Mouse (Mus musculus): Measurements from ENCODE around the gene Phgr1. TPM values are rescaled to one million over a fixed set of nuclear protein-coding genes. Genes with fewer than 3 reads are reported as not detected.
A peak's percentile ranks its signal among the peaks of the same experiment; 100 is the strongest.

Phgr1 gene
- polyA plus RNA-seq, 1 experiment from 2014 or later = not detected

DNA sequence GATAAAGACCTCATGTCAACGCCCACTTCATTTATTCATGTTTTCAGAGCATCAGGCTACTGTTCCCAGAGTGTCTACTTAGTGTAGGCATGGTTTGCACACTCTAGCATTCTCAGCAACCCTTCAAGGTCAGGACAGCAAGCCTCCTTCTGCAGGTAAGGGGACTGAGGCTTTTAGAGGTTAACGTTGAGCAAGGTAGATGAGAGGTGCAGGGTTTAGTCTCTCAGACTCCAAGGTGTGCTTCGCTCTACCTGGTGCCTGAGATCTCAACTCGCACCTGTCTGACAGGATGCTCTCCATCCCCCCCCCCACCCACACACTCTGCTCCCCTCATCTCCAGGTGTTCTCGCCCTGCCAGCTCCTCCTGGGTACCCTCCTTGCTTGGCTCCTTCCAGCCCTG is 18.4 kb upstream of the Phgr1 start:
- H3K27ac ChIP-seq = no peak overlapping the region
- no peak overlapping the region for H3K9ac ChIP-seq
- H3K4me2 ChIP-seq (replicated peaks) = no peak overlapping the region
- H3K36me3 ChIP-seq = no peaks in the 10 kb centered on the region
- no peak for ATAC-seq (ENCODE audit: low FRiP score)
- H3K4me3 ChIP-seq = no peak overlapping the region
- no peaks in the 10 kb centered on the region for H3K9me3 ChIP-seq (replicated peaks)
- 0 out of 2 replicates have a peak, but pooled peaks cover 5% of the 10 kb centered on the region for H3K27me3 ChIP-seq
- H3K4me1 ChIP-seq = peaks cover 22% of the 10 kb centered on the region
- 88% methylated on average over 5 of the region's 5 CpGs for WGBS

DNA sequence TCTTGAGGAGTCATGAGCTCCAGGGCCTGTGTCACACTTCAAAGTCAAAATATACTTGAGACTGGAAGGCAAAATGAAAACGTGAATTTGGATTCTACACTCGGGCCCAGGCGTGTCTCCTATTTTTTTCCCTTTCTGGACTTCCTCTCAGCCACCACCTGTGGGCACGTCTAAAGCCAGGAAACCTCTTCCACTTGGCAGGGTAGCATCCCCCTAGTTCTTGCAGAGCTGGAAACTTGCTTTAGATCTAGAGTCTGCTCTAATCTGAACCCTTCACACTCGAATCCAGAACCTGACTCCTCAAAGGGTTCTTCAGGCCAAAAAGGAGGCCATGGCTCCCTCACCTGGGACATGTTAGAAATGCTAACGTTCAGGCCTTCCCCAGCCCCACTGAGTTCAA is 17.2 kb upstream of the Phgr1 start:
- WGBS = 85% methylated on average over 6 of the region's 6 CpGs
- Histone ChIP-seq H3K27ac (no peak overlapping the region), H3K4me3 (no peak overlapping the region), H3K27me3 (0 out of 2 replicates have a peak, but pooled peaks cover 5% of the 10 kb centered on the region), H3K36me3 (no peaks in the 10 kb centered on the region), H3K4me2 (replicated peaks) (no peak overlapping the region), H3K9ac (no peak overlapping the region), H3K4me1 (peaks cover 13% of the 10 kb centered on the region), H3K9me3 (replicated peaks) (no peaks in the 10 kb centered on the region)
- ATAC-seq (ENCODE audit: low FRiP score) = no peak

DNA sequence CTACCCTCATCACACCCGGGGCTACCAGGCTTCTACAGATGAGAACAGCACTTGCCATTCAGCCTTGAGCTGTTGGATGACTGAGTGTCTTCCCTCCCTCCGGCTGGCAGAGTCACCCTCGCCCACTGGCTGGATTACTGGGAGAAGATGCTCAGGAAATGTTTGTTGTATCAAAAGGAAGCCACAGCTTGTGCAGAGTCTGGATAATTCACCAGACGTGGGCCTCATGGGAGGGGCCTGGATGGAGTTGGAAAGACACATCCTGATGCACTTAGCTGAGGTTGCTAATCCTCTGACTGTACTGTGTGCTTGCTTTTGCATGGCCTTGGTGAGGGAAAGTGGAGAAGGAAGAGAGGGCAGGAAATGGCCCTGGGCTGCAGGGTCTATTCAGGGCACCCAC is 16.5 kb upstream of the Phgr1 start:
- WGBS = 84% methylated on average over 4 of the region's 4 CpGs

DNA sequence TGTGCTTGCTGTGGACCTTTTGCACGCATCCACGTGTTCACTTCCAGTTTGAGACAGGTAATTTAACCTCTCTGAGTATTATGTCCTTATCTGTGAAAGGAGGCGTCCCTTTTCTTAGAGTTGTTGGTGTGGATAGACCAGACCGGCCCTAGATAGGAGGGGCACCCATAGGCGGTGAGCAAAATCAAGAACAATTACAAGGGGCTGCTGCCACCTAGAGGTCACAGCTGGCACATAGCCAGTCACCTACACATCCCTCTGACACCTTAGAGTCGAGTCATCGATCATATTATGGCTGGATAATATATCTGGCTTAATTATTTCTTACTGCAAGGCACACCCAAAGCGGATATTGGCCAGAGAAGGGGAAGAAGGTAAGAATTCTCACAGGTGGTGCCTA is 12.7 kb upstream of the Phgr1 start:
- no peaks in the 10 kb centered on the region for H3K9me3 ChIP-seq (replicated peaks)
- 10% methylated on average over 8 of the region's 8 CpGs for WGBS
- H3K4me1 ChIP-seq = peaks cover 40% of the 10 kb centered on the region
- no peak overlapping the region for H3K9ac ChIP-seq
- no peak overlapping the region for H3K4me3 ChIP-seq
- no peak for ATAC-seq (ENCODE audit: low FRiP score)
- 0 out of 2 replicates have a peak, but pooled peaks cover 8% of the 10 kb centered on the region for H3K27me3 ChIP-seq
- H3K36me3 ChIP-seq = no peaks in the 10 kb centered on the region
- H3K27ac ChIP-seq = no peak overlapping the region
- no peak overlapping the region for H3K4me2 ChIP-seq (replicated peaks)

More for the DNA sequence above, 16.5 kb upstream of the Phgr1 start:
- H3K27ac ChIP-seq = no peak overlapping the region
- no peak overlapping the region for H3K4me3 ChIP-seq
- no peak for ATAC-seq (ENCODE audit: low FRiP score)
- H3K4me1 ChIP-seq = peaks cover 16% of the 10 kb centered on the region
- H3K36me3 ChIP-seq = no peaks in the 10 kb centered on the region
- H3K9ac ChIP-seq = no peak overlapping the region
- H3K27me3 ChIP-seq = 0 out of 2 replicates have a peak, but pooled peaks cover 5% of the 10 kb centered on the region
- no peaks in the 10 kb centered on the region for H3K9me3 ChIP-seq (replicated peaks)
- no peak overlapping the region for H3K4me2 ChIP-seq (replicated peaks)

- no peaks in the 10 kb centered on the region for H3K36me3 ChIP-seq
- peaks cover 40% of the 10 kb centered on the region for H3K4me1 ChIP-seq
- 0 out of 2 replicates have a peak, but pooled peaks cover 8% of the 10 kb centered on the region for H3K27me3 ChIP-seq
- no peak overlapping the region for H3K4me3 ChIP-seq
- H3K9me3 ChIP-seq (replicated peaks) = no peaks in the 10 kb centered on the region
- no peak for ATAC-seq (ENCODE audit: low FRiP score)
- H3K9ac ChIP-seq = no peak overlapping the region
- WGBS = 82% methylated on average over 11 of the region's 11 CpGs
- no peak overlapping the region for H3K27ac ChIP-seq
- no peak overlapping the region for H3K4me2 ChIP-seq (replicated peaks)
Measured at GRCm38 (mm10) chr2:118760311-118761025, 12.1 kb upstream of the Phgr1 start.

DNA sequence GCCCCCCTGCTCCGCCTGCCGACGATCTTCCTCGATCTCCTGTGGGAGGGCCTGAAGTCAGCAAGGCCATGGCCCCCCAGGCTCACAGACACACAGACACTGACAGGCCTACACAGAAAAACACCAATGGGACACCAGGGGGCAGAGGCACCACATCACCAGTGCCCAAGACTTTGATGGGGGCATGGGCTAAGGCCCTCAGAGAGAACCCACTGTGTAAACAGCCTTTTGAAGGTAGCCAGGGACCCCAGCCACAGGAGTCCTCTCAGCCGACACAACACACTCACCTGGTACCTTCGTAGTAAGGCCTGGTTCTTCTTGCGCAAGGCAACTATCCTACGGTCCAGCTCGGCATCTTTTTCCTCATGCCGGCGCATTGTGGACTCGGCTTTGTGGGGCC is 11.2 kb upstream of the Phgr1 start:
- Histone ChIP-seq H3K4me3 (peak overlapping the region; percentile 14; the same call in 1 of the 2 replicates), H3K36me3 (no peaks in the 10 kb centered on the region), H3K9ac (peak overlapping the region; percentile 54; the same call in 1 of the 2 replicates), H3K27ac (peak overlapping the region; percentile 97), H3K4me2 (replicated peaks) (peak overlapping the region; percentile 46), H3K4me1 (peaks cover 40% of the 10 kb centered on the region), H3K9me3 (replicated peaks) (no peaks in the 10 kb centered on the region), H3K27me3 (0 out of 2 replicates have a peak, but pooled peaks cover 8% of the 10 kb centered on the region)
- ATAC-seq (ENCODE audit: low FRiP score) = no peak
- WGBS = 82% methylated on average over 12 of the region's 12 CpGs

DNA sequence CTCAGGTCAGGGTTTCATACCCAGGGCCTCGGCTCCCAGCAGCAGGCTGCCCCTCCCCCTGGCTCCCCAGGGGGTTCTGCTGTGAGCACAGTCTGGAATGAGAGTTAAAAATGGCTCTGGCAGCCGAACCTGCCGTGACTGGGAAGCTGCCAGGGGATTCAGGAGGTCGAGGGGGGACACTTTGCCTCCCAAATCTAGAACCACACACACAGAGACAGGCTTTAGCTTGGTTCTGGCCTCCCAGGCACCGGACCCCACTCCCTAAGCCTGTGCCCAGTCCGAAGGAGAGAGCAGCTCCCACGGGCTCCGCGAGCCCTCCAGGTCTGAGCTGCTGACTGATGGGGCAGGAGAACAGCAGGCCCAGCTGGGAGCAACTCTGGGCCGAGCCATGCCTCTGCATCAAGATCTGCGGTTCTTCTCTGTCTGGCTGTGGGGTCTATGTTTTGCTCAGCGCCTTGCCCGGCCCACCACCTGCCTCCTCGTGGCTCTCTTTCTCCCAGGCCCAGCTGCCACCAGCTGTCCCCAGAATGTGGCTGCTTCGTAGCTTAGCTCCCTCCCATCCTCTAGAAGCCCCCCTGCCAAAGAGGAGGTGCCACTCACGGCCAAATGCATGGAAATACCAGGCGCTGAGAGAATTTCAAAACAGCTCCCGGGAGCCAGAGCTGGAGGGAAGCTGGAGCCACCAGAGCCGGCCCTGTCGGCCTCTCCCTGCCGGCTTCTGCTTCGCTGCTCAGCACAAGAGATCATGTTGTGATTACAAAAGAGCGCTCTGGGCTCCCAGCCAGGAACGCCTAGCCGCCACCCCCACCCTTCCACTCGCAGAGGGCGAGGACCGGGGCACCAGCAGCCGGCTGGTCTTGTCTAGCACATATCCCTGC is 10.4 kb upstream of the Phgr1 start, which contains the start of gene Ccdc9b:
Gene Ccdc9b (minus strand): TSS at position 756 of the 878 bp plus-strand sequence.
- ATAC-seq (ENCODE audit: low FRiP score) = peak; percentile 84
- peak within 1 kb of the TSS; percentile 46 for H3K4me2 ChIP-seq (replicated peaks)
- peak within 1 kb of the TSS; percentile 97 for H3K27ac ChIP-seq
- H3K36me3 ChIP-seq = no peaks in the 10 kb centered on the region
- H3K4me1 ChIP-seq = peaks cover 40% of the 10 kb centered on the region
- H3K9ac ChIP-seq = peak within 1 kb of the TSS; percentile 54
- peaks cover 8% of the 10 kb centered on the region; the same call in 1 of the 2 replicates for H3K27me3 ChIP-seq
- WGBS = 3% methylated on average over 28 of the region's 29 CpGs
- no peaks in the 10 kb centered on the region for H3K9me3 ChIP-seq (replicated peaks)
- peak within 1 kb of the TSS; percentile 14 for H3K4me3 ChIP-seq

GRCm38 (mm10) chr2:118762784-118763148 is 9.8 kb upstream of the Phgr1 start:
- Histone ChIP-seq H3K27me3 (peaks cover 10% of the 10 kb centered on the region; the same call in 1 of the 2 replicates), H3K4me1 (peaks cover 40% of the 10 kb centered on the region), H3K36me3 (no peaks in the 10 kb centered on the region), H3K4me2 (replicated peaks) (peak overlapping the region; percentile 46), H3K4me3 (no peak overlapping the region), H3K9me3 (replicated peaks) (no peaks in the 10 kb centered on the region), H3K27ac (peak overlapping the region; percentile 97), H3K9ac (peak overlapping the region; percentile 54; the same call in 1 of the 2 replicates)
- ATAC-seq (ENCODE audit: low FRiP score) = no peak
- WGBS = 14% methylated on average over 10 of the region's 10 CpGs

DNA sequence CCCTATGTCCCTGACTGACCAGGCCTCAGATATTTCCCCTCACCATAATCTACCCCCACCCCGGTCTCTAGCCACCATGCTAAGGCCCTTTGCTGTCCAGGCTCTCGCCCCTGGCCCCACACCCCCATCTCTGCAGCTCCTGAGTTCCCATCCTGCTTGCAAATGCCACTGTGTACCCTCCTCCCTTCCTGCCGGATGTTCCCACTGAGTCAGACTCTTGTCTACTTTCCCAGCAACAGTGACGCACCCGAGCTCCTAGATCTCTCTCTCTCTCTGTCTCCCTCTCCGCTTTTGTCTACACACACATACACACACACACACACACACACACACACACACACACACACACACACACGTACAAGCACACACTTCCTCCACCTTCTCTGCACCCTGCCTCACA is 9.1 kb upstream of the Phgr1 start:
- H3K27me3 ChIP-seq = peaks cover 6% of the 10 kb centered on the region; the same call in 1 of the 2 replicates
- no peak overlapping the region for H3K4me3 ChIP-seq
- no peak overlapping the region for H3K4me2 ChIP-seq (replicated peaks)
- H3K9me3 ChIP-seq (replicated peaks) = no peaks in the 10 kb centered on the region
- no peak for ATAC-seq (ENCODE audit: low FRiP score)
- 0 out of 2 replicates have a peak overlapping the region, but pooled peaks have one; percentile 97 for H3K27ac ChIP-seq
- no peaks in the 10 kb centered on the region for H3K36me3 ChIP-seq
- H3K4me1 ChIP-seq = peaks cover 40% of the 10 kb centered on the region
- H3K9ac ChIP-seq = 0 out of 2 replicates have a peak overlapping the region, but pooled peaks have one; percentile 2
- WGBS = 57% methylated on average over 7 of the region's 7 CpGs

- no peak overlapping the region for H3K9ac ChIP-seq
- no peaks in the 10 kb centered on the region for H3K9me3 ChIP-seq (replicated peaks)
- ATAC-seq (ENCODE audit: low FRiP score) = no peak
- no peak overlapping the region for H3K27ac ChIP-seq
- H3K4me3 ChIP-seq = no peak overlapping the region
- WGBS = 23% methylated on average over 11 of the region's 11 CpGs
- peaks cover 40% of the 10 kb centered on the region for H3K4me1 ChIP-seq
- peaks cover 6% of the 10 kb centered on the region; the same call in 1 of the 2 replicates for H3K27me3 ChIP-seq
- H3K36me3 ChIP-seq = no peaks in the 10 kb centered on the region
- no peak overlapping the region for H3K4me2 ChIP-seq (replicated peaks)
Measured at GRCm38 (mm10) chr2:118764094-118764831, 8.3 kb upstream of the Phgr1 start.

DNA sequence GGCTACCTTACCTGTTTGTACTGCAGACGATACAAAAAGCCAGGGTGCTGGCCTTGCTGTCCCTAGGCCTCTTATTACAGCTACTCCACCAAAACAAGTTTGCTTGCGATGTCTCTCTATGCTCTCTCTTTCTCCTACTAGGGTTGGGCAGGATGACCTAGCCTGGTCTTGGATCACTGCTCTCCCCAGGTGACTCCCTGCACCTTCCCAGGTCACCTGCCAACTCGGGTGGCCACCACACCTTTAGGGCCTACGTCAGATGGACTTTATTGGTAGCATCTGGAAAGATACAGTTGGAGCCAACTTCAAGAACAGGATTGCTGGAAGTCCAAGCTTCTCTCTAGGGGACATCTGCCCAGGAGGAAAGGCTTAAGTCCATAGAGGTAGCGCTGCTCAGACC is 7.7 kb upstream of the Phgr1 start:
- no peaks in the 10 kb centered on the region for H3K9me3 ChIP-seq (replicated peaks)
- no peak for ATAC-seq (ENCODE audit: low FRiP score)
- H3K27ac ChIP-seq = no peak overlapping the region
- H3K4me3 ChIP-seq = no peak overlapping the region
- H3K36me3 ChIP-seq = no peaks in the 10 kb centered on the region
- WGBS = 85% methylated on average over 5 of the region's 5 CpGs
- H3K4me2 ChIP-seq (replicated peaks) = no peak overlapping the region
- peaks cover 6% of the 10 kb centered on the region; the same call in 1 of the 2 replicates for H3K27me3 ChIP-seq
- peaks cover 36% of the 10 kb centered on the region for H3K4me1 ChIP-seq
- H3K9ac ChIP-seq = no peak overlapping the region
